Mouse (Mus musculus): ENCODE measurements around the gene Ndufs6.

GRCm38 (mm10) chr13:73299322-73299721 is 29.0 kb downstream of the Ndufs6 start:
- no peak for TF ChIP-seq CTCF (IDR thresholded peaks at IDR 0.05; ENCODE audit: control insufficient read depth, insufficient read depth, insufficient replicate concordance, low read depth, low read length)
- TF ChIP-seq POLR2A (IDR thresholded peaks at IDR 0.05; ENCODE audit: control insufficient read depth, low read depth, low read length), result no peak
